Mouse (Mus musculus): Measurements from ENCODE around the gene 1500009C09Rik. TPM values are rescaled to one million over a fixed set of nuclear protein-coding genes. Genes with fewer than 3 reads are reported as not detected.

Gene 1500009C09Rik
- total and polyA plus RNA-seq, 3 experiments: not detected

- DNase-seq (ENCODE audit: extremely low read depth): peak; percentile 75
- peak; percentile 26; the same call in 1 of the 2 replicates for TF ChIP-seq ZMIZ1 (IDR thresholded peaks at IDR 0.05; ENCODE audit: low read depth, low read length)
- TF ChIP-seq SIN3A (IDR thresholded peaks at IDR 0.05; ENCODE audit: low read length): peak; percentile 72
- 0 out of 2 replicates have a peak, but pooled peaks have one; percentile 11 for TF ChIP-seq ETS1 (conservative IDR thresholded peaks at IDR 0.05; ENCODE audit: low read depth, low read length)
- no peak for TF ChIP-seq GABPA (IDR thresholded peaks at IDR 0.05; ENCODE audit: insufficient replicate concordance, low read depth, low read length)
- 0 out of 2 replicates have a peak, but pooled peaks have one; percentile 7 for TF ChIP-seq NRF1 (IDR thresholded peaks at IDR 0.05; ENCODE audit: low read depth, low read length)
- TF ChIP-seq UBTF (IDR thresholded peaks at IDR 0.05; ENCODE audit: low read depth, low read length): no peak
- 0 out of 2 replicates have a peak, but pooled peaks have one; percentile 15 for TF ChIP-seq TBP (conservative IDR thresholded peaks at IDR 0.05; ENCODE audit: low read depth, low read length)
- no peak; the same call in 1 of the 2 replicates for TF ChIP-seq RAD21 (IDR thresholded peaks at IDR 0.05; ENCODE audit: low read depth, low read length)
- TF ChIP-seq ZNF384 (IDR thresholded peaks at IDR 0.05; ENCODE audit: low read depth, low read length): no peak
- peak; percentile 36; the same call in 1 of the 2 replicates for TF ChIP-seq MEF2A (IDR thresholded peaks at IDR 0.05; ENCODE audit: borderline replicate concordance, low read depth, low read length)
- peak; percentile 61 for TF ChIP-seq POLR2A (IDR thresholded peaks at IDR 0.05; ENCODE audit: low read depth, low read length)
- TF ChIP-seq USF1 (IDR thresholded peaks at IDR 0.05; ENCODE audit: low read depth, low read length): no peak
- TF ChIP-seq SMC3 (IDR thresholded peaks at IDR 0.05; ENCODE audit: low read depth, low read length): peak; percentile 13; the same call in 1 of the 2 replicates
- TF ChIP-seq E2F4 (IDR thresholded peaks at IDR 0.05; ENCODE audit: insufficient replicate concordance, low read depth, low read length): no peak
- TF ChIP-seq EP300 (IDR thresholded peaks at IDR 0.05; ENCODE audit: low read length): no peak
- TF ChIP-seq MAFK (IDR thresholded peaks at IDR 0.05; ENCODE audit: insufficient replicate concordance, low read length): no peak
- TF ChIP-seq JUN (IDR thresholded peaks at IDR 0.05; ENCODE audit: insufficient read depth, low read depth, low read length): no peak
- no peak for TF ChIP-seq CHD1 (IDR thresholded peaks at IDR 0.05; ENCODE audit: low read depth, low read length)
- TF ChIP-seq RCOR1 (conservative IDR thresholded peaks at IDR 0.05; ENCODE audit: low read depth, low read length): no peak
- no peak for TF ChIP-seq KAT2A (IDR thresholded peaks at IDR 0.05; ENCODE audit: insufficient replicate concordance, low read length)
- peak; percentile 47; the same call in 1 of the 2 replicates for TF ChIP-seq MXI1 (IDR thresholded peaks at IDR 0.05; ENCODE audit: low read depth, low read length)
- TF ChIP-seq MAX (IDR thresholded peaks at IDR 0.05; ENCODE audit: low read length): no peak; the same call in 1 of the 2 replicates
- TF ChIP-seq ELF1 (IDR thresholded peaks at IDR 0.05; ENCODE audit: low read depth, low read length): no peak
- peak; percentile 65 for TF ChIP-seq BHLHE40 (IDR thresholded peaks at IDR 0.05; ENCODE audit: low read depth, low read length)
- TF ChIP-seq CTCF (conservative IDR thresholded peaks at IDR 0.05 in 1 of 2, IDR thresholded peaks at IDR 0.05 in 1 of 2; ENCODE audit: low read depth in 2 of 2, low read length in 2 of 2): no peak
- no peak for TF ChIP-seq CHD2 (IDR thresholded peaks at IDR 0.05; ENCODE audit: low read length)
- peak; percentile 48; the same call in 1 of the 2 replicates for TF ChIP-seq TCF12 (IDR thresholded peaks at IDR 0.05; ENCODE audit: low read depth, low read length)
- no peak for TF ChIP-seq ZC3H11A (IDR thresholded peaks at IDR 0.05; ENCODE audit: low read depth, low read length)
- TF ChIP-seq HCFC1 (IDR thresholded peaks at IDR 0.05; ENCODE audit: low read depth, low read length): no peak
- Histone ChIP-seq H3K27me3 (replicated peaks) (no peaks in the 10 kb centered on the region), H3K79me2 (replicated peaks; ENCODE audit: control insufficient read depth, extremely low read depth, insufficient read depth, poor library complexity, severe bottlenecking) (no peaks in the 10 kb centered on the region), H3K4me1 (ENCODE audit: control insufficient read depth in 1 of 2, insufficient read depth in 2 of 2) (peaks cover 34 to 49% of the 10 kb centered on the region in 2 experiments), H3K27ac (ENCODE audit: insufficient read depth, low read depth) (peak overlapping the region; percentile 12), H3K9me3 (replicated peaks; ENCODE audit: low read length) (no peaks in the 10 kb centered on the region), H3K9ac (ENCODE audit: insufficient read depth, low read depth) (no peak overlapping the region), H3K4me2 (ENCODE audit: insufficient read depth, low read depth, poor library complexity, severe bottlenecking) (peak overlapping the region; percentile 18; the same call in 1 of the 2 replicates), H3K4me3 (replicated peaks in 1 of 3; ENCODE audit: low read depth in 2 of 3, low read length in 2 of 3, poor library complexity in 1 of 3) (peak overlapping the region in 1 of 3 experiments; percentile 26), H3K36me3 (replicated peaks in 1 of 2; ENCODE audit: control insufficient read depth in 1 of 2, insufficient read depth in 1 of 2, low read length in 1 of 2) (peaks cover 21 to 64% of the 10 kb centered on the region in 2 experiments)
- dilution Hi-C loops (cut with MboI; ENCODE audit: extremely low pct_ligation_motif_present, extremely low pct_unique_long_range_greater_than_20kb, low sequenced_read_pairs): no loop called here
- in situ Hi-C loops (cut with MboI; ENCODE audit: low pct_ligation_motif_present, low pct_unique_long_range_greater_than_20kb, low sequenced_read_pairs): loop anchor here (5.0 kb wide), 1 partner anchor 93 kb away; no protein-coding TSS in a partner anchor
Measured at GRCm38 (mm10) chr15:82235661-82236060, 16.5 kb upstream of the 1500009C09Rik start.
